Mouse (Mus musculus): Measurements from ENCODE around the gene Gm10570.

DNA sequence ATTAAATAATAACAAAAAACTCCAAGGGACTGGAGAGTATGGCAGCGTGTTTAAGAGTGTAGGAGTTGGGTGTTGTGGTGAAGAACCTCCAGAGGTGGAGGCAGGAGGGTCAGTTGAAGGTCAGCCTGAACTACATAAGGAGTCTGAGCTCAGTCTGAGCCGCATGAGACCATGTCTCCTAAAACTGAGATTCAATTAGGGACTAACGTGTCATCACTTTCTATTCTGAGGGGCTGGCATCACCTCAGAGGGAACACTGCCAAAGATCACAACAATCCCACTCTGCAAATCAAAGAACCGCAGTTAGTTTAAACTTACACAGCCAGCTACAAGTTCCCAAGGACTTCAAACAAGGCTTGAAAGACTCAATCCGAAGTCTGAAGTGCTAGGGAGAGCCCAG, 15.1 kb upstream of the Gm10570 start:
- no peak for TF ChIP-seq CTCF (IDR thresholded peaks at IDR 0.05)
- no peak for TF ChIP-seq EP300 (IDR thresholded peaks at IDR 0.05)
